Mouse (Mus musculus) cerebellum, postnatal 25 days (tissue): ENCODE data around the gene Padi2.
A peak's percentile ranks its signal among the peaks of the same experiment; 100 is the strongest.

Experiments
- DNase-seq, 2 experiments: peaks; one replicate each; pipeline ENCODE4 v3.0.0; 2021; ENCODE audit warnings: mixed read lengths in 2 of 2

Gene Padi2

DNA sequence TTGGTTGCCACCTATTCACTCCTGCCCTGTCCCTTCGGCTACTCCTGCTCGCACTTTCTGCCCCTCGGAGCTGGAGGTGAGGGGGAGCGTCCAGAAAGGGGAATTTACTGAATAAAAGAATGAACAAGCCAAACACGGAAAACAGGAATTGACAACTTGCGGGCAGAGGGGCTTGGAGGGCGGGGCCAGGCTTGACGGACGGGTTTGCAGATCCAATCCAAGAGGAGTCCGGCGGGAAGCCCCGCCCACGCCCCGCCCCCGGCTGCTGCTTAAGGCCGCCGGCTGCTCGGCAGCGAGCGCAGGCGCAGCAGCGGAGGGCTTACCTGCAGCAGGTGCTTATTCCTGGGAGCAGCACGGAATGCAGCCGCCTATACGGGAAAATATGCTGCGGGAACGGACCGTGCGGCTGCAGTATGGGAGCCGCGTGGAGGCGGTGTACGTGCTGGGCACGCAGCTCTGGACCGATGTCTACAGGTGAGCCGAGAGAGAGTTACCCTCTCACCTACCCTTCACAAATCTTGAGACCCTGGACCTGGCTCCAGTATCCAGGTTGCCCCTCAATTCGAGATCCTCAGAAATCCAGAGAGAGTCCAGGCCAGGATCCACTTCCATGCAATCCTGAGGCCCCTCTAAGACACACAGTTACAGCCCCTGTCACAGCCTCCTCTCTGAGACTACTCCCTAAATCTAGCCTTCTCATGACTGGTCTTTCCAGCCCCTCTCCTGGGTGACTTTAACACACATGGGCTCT lies at the start of gene Padi2:
Gene Padi2, plus strand, starts transcription at position 269 of the 751 bp plus-strand sequence.
- DNase-seq: peak; percentile 69 to 85

- DNase-seq: no peak
These were observed 49.1 kb upstream of the Padi2 start for GRCm38 (mm10) chr4:140857041-140857440.

DNA sequence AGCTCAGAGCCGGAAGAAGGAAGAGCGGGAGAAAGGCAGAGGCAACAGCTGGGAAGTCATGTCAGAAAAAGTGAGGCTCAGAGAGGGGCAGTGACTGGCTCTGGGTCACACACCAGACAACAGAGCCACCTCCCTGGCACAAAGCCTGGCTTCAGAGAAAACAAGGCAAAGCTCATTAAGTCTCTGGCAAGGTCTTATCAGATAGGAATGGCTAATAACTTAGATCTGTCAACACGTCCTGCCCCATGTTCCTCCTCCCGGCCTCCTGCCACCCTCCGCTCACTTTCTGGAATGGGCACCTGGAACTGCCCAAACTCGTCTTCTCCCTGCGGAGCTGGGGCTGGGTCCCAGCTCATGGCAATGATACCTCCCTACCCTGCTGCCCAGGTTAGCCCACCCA lies 48.3 kb upstream of the Padi2 start:
- DNase-seq: no peak

- no peak for DNase-seq
These were observed 46.9 kb upstream of the Padi2 start for GRCm38 (mm10) chr4:140859291-140859690.

DNA sequence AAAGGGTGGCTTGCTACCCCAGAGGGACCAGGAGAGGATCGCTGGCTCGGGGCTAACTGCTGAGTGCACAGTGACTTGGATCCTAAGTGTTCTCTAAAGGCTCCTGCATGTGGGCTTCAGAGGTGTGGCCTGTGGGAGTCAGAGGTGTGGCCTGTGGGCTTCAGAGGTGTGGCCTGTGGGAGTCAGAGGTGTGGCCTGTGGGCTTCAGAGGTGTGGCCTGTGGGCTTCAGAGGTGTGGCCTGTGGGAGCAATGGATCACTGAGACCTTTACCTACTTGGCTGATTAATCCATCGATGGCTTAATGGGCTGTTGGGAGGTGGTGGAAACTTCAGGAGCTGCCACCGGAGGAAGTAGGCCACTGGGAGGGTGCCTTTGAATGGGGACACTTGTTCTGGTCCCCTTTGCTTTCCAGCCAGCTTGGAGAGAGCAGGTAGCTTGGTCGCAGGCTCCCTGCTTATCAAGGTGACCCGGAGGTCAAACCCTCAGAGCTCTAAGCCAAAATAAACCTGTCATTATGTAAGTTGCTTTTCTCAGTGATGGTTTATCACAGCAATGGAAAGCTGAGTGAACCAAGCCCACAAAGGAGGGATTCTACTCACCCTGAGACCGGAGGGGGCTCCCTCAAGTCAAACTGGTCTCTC lies 45.9 kb upstream of the Padi2 start:
- no peak for DNase-seq

DNA sequence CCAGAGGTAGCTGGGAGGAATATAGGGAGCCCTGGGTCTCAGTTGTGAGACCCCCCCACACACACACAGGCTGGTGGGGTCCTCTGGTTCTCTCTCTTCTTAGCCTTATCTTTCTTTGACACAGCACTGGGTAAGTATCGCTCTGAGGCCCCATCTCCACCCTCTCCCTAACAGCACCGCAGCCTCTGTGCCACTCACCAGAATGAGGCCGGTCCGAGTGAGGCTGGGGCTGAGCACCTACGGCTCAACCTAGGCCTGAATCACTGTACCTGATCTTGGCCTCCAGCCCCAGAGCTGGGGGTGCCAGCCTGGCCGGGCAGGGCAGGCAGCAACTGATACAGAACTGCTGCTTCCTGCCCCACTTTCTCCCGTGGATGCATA lies 45.4 kb upstream of the Padi2 start:
- no peak for DNase-seq

DNA sequence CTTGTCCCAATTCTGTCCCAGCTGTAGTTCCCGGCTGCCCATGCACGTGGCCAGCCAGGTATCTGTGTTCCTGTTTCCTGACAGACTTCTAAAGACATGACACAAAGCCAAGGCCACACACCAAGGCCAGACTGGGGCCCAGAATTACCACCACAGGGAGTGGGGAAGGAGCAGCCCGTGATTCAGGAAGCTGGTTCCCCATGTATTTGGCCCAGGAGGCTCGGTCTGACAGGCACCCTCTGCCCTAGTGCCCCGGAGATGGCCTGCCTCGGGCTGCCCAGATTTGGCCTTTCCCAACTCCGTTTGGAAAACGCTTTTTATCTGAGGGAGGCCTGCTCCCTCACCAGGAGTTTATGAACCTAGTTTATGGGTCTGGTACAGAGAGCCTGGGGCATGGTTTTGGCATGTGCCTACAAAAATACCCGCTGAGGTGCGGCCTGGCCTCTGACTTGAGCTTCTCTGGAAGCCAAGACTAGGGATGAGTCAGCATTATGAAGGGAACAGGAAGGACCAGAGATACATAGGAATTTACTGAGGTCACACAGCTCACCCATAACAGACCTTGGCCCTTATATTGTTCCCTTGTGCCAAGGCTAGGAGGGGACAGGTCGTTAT lies 44.0 kb upstream of the Padi2 start:
- no peak for DNase-seq

GRCm38 (mm10) chr4:140868484-140869190 lies 37.5 kb upstream of the Padi2 start:
- DNase-seq: no peak

GRCm38 (mm10) chr4:140869945-140870344 lies 36.2 kb upstream of the Padi2 start:
- DNase-seq: no peak

DNA sequence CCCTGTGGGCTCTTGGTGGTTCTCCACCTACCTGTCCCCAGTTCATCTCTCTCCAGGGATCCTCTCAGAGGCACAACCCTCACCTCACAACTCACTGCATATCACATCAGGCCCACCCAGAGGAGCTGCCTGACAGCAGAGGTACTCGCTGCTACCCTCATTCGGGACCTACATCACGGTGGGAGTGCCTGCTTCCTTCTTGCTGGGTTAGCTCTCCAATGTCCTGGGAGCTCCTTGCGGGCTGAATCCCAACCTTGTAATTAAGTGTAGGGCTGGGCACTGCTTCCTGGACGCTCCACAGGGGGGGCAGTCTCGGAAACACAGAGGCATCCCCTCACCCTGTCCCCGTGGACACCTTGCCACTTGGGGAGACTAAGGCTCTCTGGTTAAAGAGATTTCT lies 35.3 kb upstream of the Padi2 start:
- DNase-seq: no peak

- DNase-seq: no peak
These were observed 34.8 kb upstream of the Padi2 start for GRCm38 (mm10) chr4:140871376-140871775.

DNA sequence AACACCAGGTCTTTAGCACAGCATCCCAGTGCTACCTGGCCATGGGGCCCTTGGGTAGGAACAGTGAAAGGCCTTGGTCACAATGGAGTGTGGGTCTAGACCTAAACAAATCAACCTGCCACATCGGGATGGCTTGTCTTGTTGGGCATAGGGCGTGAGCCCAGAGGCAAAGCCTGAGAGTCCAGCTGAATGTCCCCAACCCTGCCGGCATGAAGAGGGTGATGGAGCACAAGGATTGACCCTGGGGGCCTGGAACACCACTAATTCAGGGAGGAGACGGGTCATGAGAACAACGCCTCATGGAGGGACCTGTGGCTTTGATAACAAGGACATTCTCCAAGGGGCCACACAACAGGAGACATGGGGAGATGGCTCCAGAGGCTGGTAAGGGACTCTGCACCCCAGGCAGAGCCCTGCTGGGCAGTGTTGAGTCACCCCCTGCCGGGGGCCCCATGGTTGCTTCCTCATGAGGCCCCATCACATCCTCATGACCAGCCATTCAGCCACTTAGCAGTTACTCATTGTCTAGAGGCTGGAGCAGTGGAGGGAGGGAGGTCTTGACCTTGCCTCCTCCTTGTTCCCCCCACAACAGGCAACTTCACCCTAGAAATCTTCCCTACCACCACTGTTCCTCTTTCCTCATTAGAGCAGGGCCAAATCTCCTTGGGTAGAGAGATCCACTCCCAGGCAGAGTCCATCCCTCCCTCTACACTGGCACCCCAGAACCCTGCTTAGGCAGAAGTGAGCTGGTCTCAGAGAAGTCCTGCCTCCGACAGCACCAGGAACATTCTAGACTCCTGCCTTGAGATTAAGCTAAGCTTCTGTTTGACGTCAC lies 34.1 kb upstream of the Padi2 start:
- no peak for DNase-seq

DNA sequence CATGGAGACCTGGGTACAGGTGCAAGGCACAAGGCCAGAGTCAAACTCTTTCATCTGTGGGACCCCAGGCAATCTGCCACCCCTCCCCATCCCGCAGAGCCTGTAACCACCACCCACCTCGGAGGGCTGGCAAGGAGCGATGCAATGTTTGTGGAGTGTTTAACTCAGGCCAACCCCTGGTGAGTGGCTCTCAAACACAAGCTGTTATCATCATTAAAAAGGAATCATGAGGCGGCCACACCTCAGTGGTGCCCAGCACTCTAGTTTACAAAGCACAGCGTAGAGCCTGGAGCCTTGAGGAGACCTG lies 33.5 kb upstream of the Padi2 start:
- no peak for DNase-seq

- no peak for DNase-seq
These were observed 33.1 kb upstream of the Padi2 start for GRCm38 (mm10) chr4:140873011-140873410.

- DNase-seq: no peak
These were observed 30.0 kb upstream of the Padi2 start for GRCm38 (mm10) chr4:140876161-140876560.

GRCm38 (mm10) chr4:140876681-140877080 lies 29.5 kb upstream of the Padi2 start:
- DNase-seq: no peak

GRCm38 (mm10) chr4:140877441-140877840 lies 28.7 kb upstream of the Padi2 start:
- DNase-seq: no peak

GRCm38 (mm10) chr4:140878655-140879054 lies 27.5 kb upstream of the Padi2 start:
- DNase-seq: no peak

DNA sequence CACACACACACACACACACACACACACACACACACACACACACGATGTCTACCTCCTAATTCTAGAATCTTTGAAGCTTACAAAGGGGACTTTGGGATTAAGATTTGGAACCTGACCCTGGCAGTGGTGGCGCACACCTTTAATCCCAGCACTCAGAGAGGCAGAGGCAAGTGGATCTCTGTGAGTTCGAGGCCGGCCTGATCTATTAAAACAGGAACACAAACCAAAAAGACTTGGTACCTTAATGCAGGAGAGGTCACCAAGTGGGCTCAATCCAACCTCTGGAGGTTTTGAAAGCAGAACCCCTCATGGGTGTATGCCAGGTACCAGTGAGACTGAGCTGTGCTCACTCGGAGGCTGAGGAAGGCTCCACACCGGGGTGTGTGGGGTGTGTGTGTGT lies 27.0 kb upstream of the Padi2 start:
- DNase-seq: no peak

DNA sequence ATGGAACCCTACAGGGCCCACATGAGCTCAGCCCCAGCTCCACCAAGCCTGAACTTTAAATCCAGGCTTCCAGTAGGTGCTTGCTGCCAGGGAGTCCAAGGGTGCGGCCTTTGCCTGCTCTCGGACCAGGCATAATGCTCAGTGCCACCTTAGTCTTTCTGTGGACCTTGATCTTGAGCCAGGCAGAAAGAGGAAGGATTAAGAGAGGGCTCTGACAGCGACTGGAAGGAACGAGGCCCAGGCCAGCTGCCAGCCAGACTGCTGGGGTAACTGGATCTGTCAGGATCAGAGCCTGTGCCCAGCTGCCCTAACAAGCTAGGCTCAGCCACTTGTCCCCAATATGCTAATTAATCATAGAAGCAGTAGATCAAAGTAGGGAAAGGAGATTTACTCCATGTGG lies 26.4 kb upstream of the Padi2 start:
- no peak for DNase-seq

DNA sequence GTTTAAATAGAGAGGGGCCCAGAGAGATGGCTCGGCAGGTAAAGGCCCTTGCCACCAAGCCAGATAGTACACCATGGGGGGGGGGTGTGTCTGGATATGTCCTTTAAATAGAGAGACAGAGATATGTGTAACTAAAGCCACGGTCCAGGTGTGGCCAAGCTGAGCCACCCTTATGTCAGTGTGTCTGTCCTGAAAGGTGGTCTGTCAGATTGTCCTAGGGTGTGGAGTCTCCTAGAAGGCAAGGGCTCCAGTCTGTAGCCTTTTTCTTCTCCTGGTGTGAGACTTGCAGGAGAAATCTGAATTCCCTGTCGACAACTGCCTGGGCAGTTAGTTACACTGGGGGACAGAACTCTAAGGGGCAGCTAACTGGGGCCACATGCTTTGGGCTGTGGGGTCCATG lies 25.9 kb upstream of the Padi2 start:
- no peak for DNase-seq

DNA sequence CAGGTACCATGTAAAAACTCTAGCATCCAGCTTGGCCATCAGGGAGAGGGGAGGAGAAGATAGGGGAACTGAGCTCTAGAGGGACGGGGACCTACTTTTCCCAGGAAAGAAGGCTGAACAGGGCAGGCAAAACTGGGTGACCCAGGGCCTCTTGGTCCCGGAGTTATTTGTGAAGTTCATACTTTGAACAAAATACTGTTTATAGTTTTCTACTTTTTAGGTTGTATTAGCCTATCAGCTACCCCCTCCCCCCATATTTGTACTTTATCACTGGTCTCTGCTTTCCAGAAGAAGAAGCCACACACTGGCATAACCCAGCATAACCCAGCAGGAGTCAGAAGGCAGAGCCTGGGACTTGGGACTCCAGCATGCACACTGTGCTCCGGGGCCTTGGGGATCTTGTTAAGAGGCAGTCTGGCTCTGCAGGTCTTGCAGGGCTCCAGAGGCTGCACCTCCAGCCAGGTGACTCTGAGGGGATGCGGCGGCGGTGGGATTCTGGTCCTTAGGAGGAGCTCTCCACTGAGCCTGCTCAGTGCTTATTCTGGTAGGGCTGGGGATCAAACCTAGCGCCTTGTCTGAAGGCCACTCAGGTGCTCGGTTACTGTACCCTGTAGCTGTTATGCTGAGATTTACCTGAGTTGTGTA lies 25.0 kb upstream of the Padi2 start:
- DNase-seq: no peak
